Mouse (Mus musculus) ovary, adult 18-20 months (tissue): ENCODE data around the gene Vwc2l.

ENCODE experiments used
- DNase-seq: peaks from one replicate; pipeline ENCODE4 v3.0.0; 2022; ENCODE audit warnings: low spot score, mixed read lengths

Vwc2l gene

GRCm38 (mm10) chr1:70725655-70726066 is at the start of gene Vwc2l:
TSS of gene Vwc2l (plus strand) at chr1:70725715.
- peak; percentile 1 for DNase-seq

GRCm38 (mm10) chr1:70692529-70692928 is 33.0 kb upstream of the Vwc2l start:
- DNase-seq, result no peak

- no peak for DNase-seq
Measured at GRCm38 (mm10) chr1:70700270-70700669, 25.2 kb upstream of the Vwc2l start.

GRCm38 (mm10) chr1:70703934-70704333 is 21.6 kb upstream of the Vwc2l start:
- DNase-seq, result no peak

- no peak for DNase-seq
Measured at GRCm38 (mm10) chr1:70705821-70706220, 19.7 kb upstream of the Vwc2l start.

- no peak for DNase-seq
Measured at GRCm38 (mm10) chr1:70725045-70725444, 470 bp upstream of the Vwc2l start.

- no peak for DNase-seq
Measured at GRCm38 (mm10) chr1:70787146-70787545, 61.6 kb downstream of the Vwc2l start.

- no peak for DNase-seq
Measured at GRCm38 (mm10) chr1:70791636-70792035, 66.1 kb downstream of the Vwc2l start.

- no peak for DNase-seq
Measured at GRCm38 (mm10) chr1:70795094-70795493, 69.6 kb downstream of the Vwc2l start.

GRCm38 (mm10) chr1:70803401-70803800 is 77.9 kb downstream of the Vwc2l start:
- DNase-seq, result no peak

GRCm38 (mm10) chr1:70823111-70823510 is 97.6 kb downstream of the Vwc2l start:
- DNase-seq, result no peak

GRCm38 (mm10) chr1:70833262-70833661 is 107.7 kb downstream of the Vwc2l start:
- DNase-seq, result no peak

- DNase-seq, result no peak
Measured at GRCm38 (mm10) chr1:70842222-70842621, 116.7 kb downstream of the Vwc2l start.

GRCm38 (mm10) chr1:70845276-70845675 is 119.8 kb downstream of the Vwc2l start:
- DNase-seq, result no peak

GRCm38 (mm10) chr1:70851633-70852390 is 126.3 kb downstream of the Vwc2l start:
- DNase-seq, result no peak

GRCm38 (mm10) chr1:70853446-70853845 is 127.9 kb downstream of the Vwc2l start:
- no peak for DNase-seq

GRCm38 (mm10) chr1:70855912-70856311 is 130.4 kb downstream of the Vwc2l start:
- DNase-seq, result no peak

- no peak for DNase-seq
Measured at GRCm38 (mm10) chr1:70861672-70862071, 136.2 kb downstream of the Vwc2l start.

- peak; percentile 6 for DNase-seq
Measured at GRCm38 (mm10) chr1:70866137-70866536, 140.6 kb downstream of the Vwc2l start.

GRCm38 (mm10) chr1:70880496-70880895 is 155.0 kb downstream of the Vwc2l start:
- no peak for DNase-seq

GRCm38 (mm10) chr1:70881269-70881668 is 155.8 kb downstream of the Vwc2l start:
- no peak for DNase-seq

GRCm38 (mm10) chr1:70884156-70884555 is 158.6 kb downstream of the Vwc2l start:
- no peak for DNase-seq

GRCm38 (mm10) chr1:70902311-70902710 is 176.8 kb downstream of the Vwc2l start:
- DNase-seq, result no peak

GRCm38 (mm10) chr1:70907366-70907765 is 181.9 kb downstream of the Vwc2l start:
- DNase-seq, result no peak
